Mouse (Mus musculus) forebrain, embryonic 14.5 days (tissue): ENCODE results near the gene Lefty1. TPM values are rescaled to one million over a fixed set of nuclear protein-coding genes. Genes with fewer than 3 reads are reported as not detected.

Source experiments
- ATAC-seq: fragments of 200-750 bp; cut with Nextera tagmentation; 2 replicates; pipeline ENCODE4 v1.8.0; 2017; ENCODE audit warnings: mild to moderate bottlenecking, moderate library complexity
- DNase-seq: peaks from one replicate; pipeline ENCODE4 v3.0.0-alpha.2; 2015; ENCODE audit warnings: low spot score
- H3K27ac ChIP-seq: fragments of 300-500 bp; sonication (generic); 2 replicates; pipeline ENCODE4 v1.5.1; 2014; ENCODE audit warnings: low read depth, mild to moderate bottlenecking, control low read depth, low read length, moderate library complexity
- H3K27me3 ChIP-seq: fragments of 300-500 bp; sonication (generic); replicated peaks from 2 replicates; pipeline ENCODE4 v1.6.1; 2014; ENCODE audit warnings: low read length, control low read depth, mixed read lengths; ENCODE audit not compliant: control insufficient read depth, insufficient read depth
- H3K36me3 ChIP-seq: fragments of 300-500 bp; sonication (generic); 2 replicates; pipeline ENCODE4 v1.6.1; 2014; ENCODE audit warnings: low read length, control low read depth; ENCODE audit not compliant: control insufficient read depth, insufficient read depth
- H3K4me1 ChIP-seq: fragments of 300-500 bp; sonication (generic); 2 replicates; pipeline ENCODE4 v1.6.1; 2014; ENCODE audit warnings: antibody characterized with exemption, low read length, control low read depth; ENCODE audit not compliant: control insufficient read depth, insufficient read depth
- H3K4me2 ChIP-seq: fragments of 300-500 bp; sonication (generic); 2 replicates; pipeline ENCODE4 v1.6.1; 2014; ENCODE audit warnings: mild to moderate bottlenecking, control low read depth, low read length
- H3K4me3 ChIP-seq: fragments of 300-500 bp; sonication (generic); 2 replicates; pipeline ENCODE4 v1.5.1; 2014; ENCODE audit warnings: low read depth, low read length, control low read depth
- H3K9ac ChIP-seq: fragments of 300-500 bp; sonication (generic); 2 replicates; pipeline ENCODE4 v1.6.1; 2014; ENCODE audit warnings: mild to moderate bottlenecking, low read length, control low read depth, moderate library complexity
- H3K9me3 ChIP-seq: fragments of 300-500 bp; sonication (generic); replicated peaks from 2 replicates; pipeline ENCODE4 v1.6.1; 2016; ENCODE audit warnings: low read length, control low read depth, mixed read lengths; ENCODE audit not compliant: control insufficient read depth
- WGBS: fragments of 180-500 bp; shearing (Covaris S2); extraction: QIAGEN DNeasy Blood & Tissue Kit; methylation state at CpG from one replicate; pipeline ENCODE4 v1.1.7; 2014; 5-methylcytosine and 5-hydroxymethylcytosine counted together
- polyA plus RNA-seq: library from polyadenylated mRNA; unstranded; fragments of >200 nt; fragmentation: Nextera tagmentation; extraction: Ambion mirVana; gene quantifications from 2 replicates; pipeline ENCODE4 v1.2.1, GENCODE M21; 2014

Lefty1 gene
- polyA plus RNA-seq, 1 experiment from 2014 or later, result 0.15 TPM

GRCm38 (mm10) chr1:180912792-180913191 is 22.0 kb upstream of the Lefty1 start:
- ATAC-seq (no peak), DNase-seq (no peak)
- H3K9me3 ChIP-seq, result no peaks in the 10 kb centered on the region
- WGBS, result 86% methylated on average over 5 of the region's 5 CpGs
- H3K27ac ChIP-seq, result no peak overlapping the region
- H3K4me2 ChIP-seq, result no peak overlapping the region
- H3K9ac ChIP-seq, result no peak overlapping the region
- no peak overlapping the region for H3K4me3 ChIP-seq
- H3K27me3 ChIP-seq, result no peaks in the 10 kb centered on the region
- H3K4me1 ChIP-seq, result no peaks in the 10 kb centered on the region
- peaks cover 10% of the 10 kb centered on the region for H3K36me3 ChIP-seq

- DNase-seq, result no peak
- Histone ChIP-seq H3K27me3 (no peaks in the 10 kb centered on the region), H3K9me3 (no peaks in the 10 kb centered on the region), H3K4me1 (no peaks in the 10 kb centered on the region), H3K9ac (no peak overlapping the region), H3K4me3 (no peak overlapping the region), H3K36me3 (peaks cover 3% of the 10 kb centered on the region; the same call in 1 of the 2 replicates), H3K27ac (no peak overlapping the region), H3K4me2 (no peak overlapping the region)
- 56% methylated on average over 4 of the region's 4 CpGs for WGBS
- no peak for ATAC-seq
These were observed 21.0 kb upstream of the Lefty1 start for GRCm38 (mm10) chr1:180913797-180914196.

GRCm38 (mm10) chr1:180916425-180916824 is 18.4 kb upstream of the Lefty1 start:
- 89% methylated on average over 11 of the region's 11 CpGs for WGBS
- no peak overlapping the region for H3K27ac ChIP-seq
- H3K9me3 ChIP-seq, result no peaks in the 10 kb centered on the region
- no peak overlapping the region for H3K4me2 ChIP-seq
- DNase-seq (no peak), ATAC-seq (no peak)
- no peak overlapping the region for H3K9ac ChIP-seq
- H3K4me3 ChIP-seq, result no peak overlapping the region
- H3K36me3 ChIP-seq, result no peaks in the 10 kb centered on the region
- no peaks in the 10 kb centered on the region for H3K27me3 ChIP-seq
- H3K4me1 ChIP-seq, result no peaks in the 10 kb centered on the region

- no peak for DNase-seq
- no peak for ATAC-seq
- H3K27ac ChIP-seq, result no peak overlapping the region
- H3K4me1 ChIP-seq, result no peaks in the 10 kb centered on the region
- no peaks in the 10 kb centered on the region for H3K9me3 ChIP-seq
- no peak overlapping the region for H3K4me2 ChIP-seq
- H3K36me3 ChIP-seq, result no peaks in the 10 kb centered on the region
- no peak overlapping the region for H3K9ac ChIP-seq
- H3K27me3 ChIP-seq, result no peaks in the 10 kb centered on the region
- no peak overlapping the region for H3K4me3 ChIP-seq
- 68% methylated on average over 1 of the region's 1 CpGs for WGBS
These were observed 17.8 kb upstream of the Lefty1 start for GRCm38 (mm10) chr1:180917053-180917452.

GRCm38 (mm10) chr1:180919686-180920085 is 15.1 kb upstream of the Lefty1 start:
- WGBS, result 36% methylated on average over 8 of the region's 8 CpGs
- H3K36me3 ChIP-seq, result no peaks in the 10 kb centered on the region
- no peak overlapping the region for H3K4me3 ChIP-seq
- no peak for DNase-seq
- no peaks in the 10 kb centered on the region for H3K4me1 ChIP-seq
- no peaks in the 10 kb centered on the region for H3K9me3 ChIP-seq
- no peak for ATAC-seq
- no peaks in the 10 kb centered on the region for H3K27me3 ChIP-seq
- no peak overlapping the region for H3K9ac ChIP-seq
- H3K4me2 ChIP-seq, result no peak overlapping the region
- H3K27ac ChIP-seq, result no peak overlapping the region

GRCm38 (mm10) chr1:180922273-180923048 is 12.4 kb upstream of the Lefty1 start:
- no peak for ATAC-seq

GRCm38 (mm10) chr1:180924737-180925136 is 10.1 kb upstream of the Lefty1 start:
- H3K27ac ChIP-seq, result no peak overlapping the region
- no peak overlapping the region for H3K4me2 ChIP-seq
- no peak overlapping the region for H3K9ac ChIP-seq
- WGBS, result 34% methylated on average over 2 of the region's 2 CpGs
- no peaks in the 10 kb centered on the region for H3K36me3 ChIP-seq
- H3K4me3 ChIP-seq, result no peak overlapping the region
- no peak for DNase-seq
- H3K9me3 ChIP-seq, result no peaks in the 10 kb centered on the region
- ATAC-seq, result no peak
- H3K4me1 ChIP-seq, result no peaks in the 10 kb centered on the region
- no peaks in the 10 kb centered on the region for H3K27me3 ChIP-seq

More at GRCm38 (mm10) chr1:180922273-180923048, 12.4 kb upstream of the Lefty1 start:
- Histone ChIP-seq H3K4me3 (no peak overlapping the region), H3K27me3 (no peaks in the 10 kb centered on the region), H3K9me3 (no peaks in the 10 kb centered on the region), H3K9ac (no peak overlapping the region), H3K4me2 (no peak overlapping the region), H3K27ac (no peak overlapping the region), H3K36me3 (no peaks in the 10 kb centered on the region), H3K4me1 (no peaks in the 10 kb centered on the region)
- WGBS, result 75% methylated on average over 6 of the region's 6 CpGs
- no peak for DNase-seq

- Histone ChIP-seq H3K27ac (no peak overlapping the region), H3K27me3 (no peaks in the 10 kb centered on the region), H3K36me3 (no peaks in the 10 kb centered on the region), H3K4me3 (no peak overlapping the region), H3K9ac (no peak overlapping the region), H3K4me1 (no peaks in the 10 kb centered on the region), H3K9me3 (no peaks in the 10 kb centered on the region), H3K4me2 (no peak overlapping the region)
- ATAC-seq (no peak), DNase-seq (no peak)
- WGBS, result 71% methylated on average over 4 of the region's 4 CpGs
These were observed 8.5 kb upstream of the Lefty1 start for GRCm38 (mm10) chr1:180926286-180926685.

GRCm38 (mm10) chr1:180929599-180929998 is 5.2 kb upstream of the Lefty1 start:
- H3K36me3 ChIP-seq, result no peaks in the 10 kb centered on the region
- H3K27me3 ChIP-seq, result peaks cover 12% of the 10 kb centered on the region
- no peak overlapping the region for H3K27ac ChIP-seq
- no peak overlapping the region for H3K4me2 ChIP-seq
- DNase-seq (no peak), ATAC-seq (no peak)
- no peaks in the 10 kb centered on the region for H3K9me3 ChIP-seq
- WGBS, result 61% methylated on average over 2 of the region's 2 CpGs
- no peaks in the 10 kb centered on the region for H3K4me1 ChIP-seq
- no peak overlapping the region for H3K9ac ChIP-seq
- no peak overlapping the region for H3K4me3 ChIP-seq
